Mouse (Mus musculus) limb, embryonic 11.5 days (tissue): ENCODE data around the gene Ptpn23. TPM values are rescaled to one million over a fixed set of nuclear protein-coding genes. Genes with fewer than 3 reads are reported as not detected.

ENCODE experiments used
- ATAC-seq: fragments of 200-750 bp; cut with Nextera tagmentation; 2 replicates; pipeline ENCODE4 v1.8.0; 2017; ENCODE audit warnings: low read depth; ENCODE audit not compliant: insufficient number of reproducible peaks, low FRiP score, low TSS enrichment
- DNase-seq: peaks from one replicate; pipeline ENCODE4 v3.0.0-alpha.2; 2015; ENCODE audit warnings: low spot score
- H3K27ac ChIP-seq: fragments of 300-500 bp; sonication (generic); replicated peaks from 2 replicates; pipeline ENCODE4 v1.5.1; 2014; ENCODE audit warnings: low read depth, mild to moderate bottlenecking, low read length
- H3K27me3 ChIP-seq: fragments of 300-500 bp; sonication (generic); 2 replicates; pipeline ENCODE4 v1.6.1; 2014; ENCODE audit warnings: mild to moderate bottlenecking, low read length, mixed read lengths; ENCODE audit not compliant: control insufficient read depth, insufficient read depth
- H3K36me3 ChIP-seq: fragments of 300-500 bp; sonication (generic); 2 replicates; pipeline ENCODE4 v1.6.1; 2014; ENCODE audit warnings: mild to moderate bottlenecking, low read length, moderate library complexity, mixed read lengths; ENCODE audit not compliant: control insufficient read depth, insufficient read depth
- H3K4me1 ChIP-seq: fragments of 300-500 bp; sonication (generic); 2 replicates; pipeline ENCODE4 v1.6.1; 2014; ENCODE audit warnings: low read length, mixed read lengths; ENCODE audit not compliant: control insufficient read depth, insufficient read depth
- H3K4me2 ChIP-seq: fragments of 300-500 bp; sonication (generic); 2 replicates; pipeline ENCODE4 v1.6.1; 2014; ENCODE audit warnings: low read depth, mild to moderate bottlenecking, moderate library complexity; ENCODE audit not compliant: severe bottlenecking
- H3K4me3 ChIP-seq: fragments of 300-500 bp; sonication (generic); 2 replicates; pipeline ENCODE4 v1.5.1; 2014; ENCODE audit warnings: low read depth, low read length
- H3K9ac ChIP-seq: fragments of 300-500 bp; sonication (generic); 2 replicates; pipeline ENCODE4 v1.6.1; 2014; ENCODE audit warnings: mild to moderate bottlenecking, low read length
- H3K9me3 ChIP-seq: fragments of 300-500 bp; sonication (generic); 2 replicates; pipeline ENCODE4 v1.6.1; 2016; ENCODE audit warnings: low read length; ENCODE audit not compliant: control insufficient read depth
- WGBS: fragments of 180-500 bp; shearing (Covaris S2); extraction: QIAGEN DNeasy Blood & Tissue Kit; methylation state at CpG from one replicate; pipeline ENCODE4 v1.1.7; 2014; 5-methylcytosine and 5-hydroxymethylcytosine counted together
- polyA plus RNA-seq: library from polyadenylated mRNA; unstranded; fragments of >200 nt; fragmentation: Nextera tagmentation; extraction: Ambion mirVana; gene quantifications from 2 replicates; pipeline ENCODE4 v1.2.1, GENCODE M21; 2014

The Ptpn23 gene
- polyA plus RNA-seq, 1 experiment from 2014 or later: 16.6 TPM

DNA sequence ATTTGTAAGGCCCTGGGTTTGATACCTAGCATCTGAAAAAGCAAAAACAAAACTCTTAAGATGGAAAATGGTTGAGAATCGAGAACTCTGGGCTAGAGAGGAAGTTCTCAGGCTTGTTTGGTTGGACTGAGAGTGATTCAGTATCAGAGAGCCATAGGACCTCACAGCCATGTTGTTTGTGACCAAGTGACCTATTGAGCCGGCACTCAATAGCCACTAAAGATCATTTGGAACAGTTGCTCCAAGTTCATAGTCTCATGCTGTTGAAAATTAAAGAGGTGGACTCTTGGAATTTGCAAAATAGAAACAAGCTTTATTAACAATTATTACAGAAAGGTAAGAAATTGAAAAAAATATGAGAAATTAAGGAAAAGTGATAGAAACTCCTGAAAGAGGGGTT, 56.7 kb downstream of the Ptpn23 start:
- Histone ChIP-seq H3K27ac (no peak overlapping the region), H3K27me3 (no peaks in the 10 kb centered on the region), H3K4me2 (no peak overlapping the region), H3K36me3 (no peaks in the 10 kb centered on the region), H3K4me1 (no peaks in the 10 kb centered on the region), H3K4me3 (no peak overlapping the region), H3K9ac (no peak overlapping the region), H3K9me3 (no peaks in the 10 kb centered on the region)
- ATAC-seq (no peak), DNase-seq (no peak)
- 91% methylated on average over 2 of the region's 2 CpGs for WGBS

DNA sequence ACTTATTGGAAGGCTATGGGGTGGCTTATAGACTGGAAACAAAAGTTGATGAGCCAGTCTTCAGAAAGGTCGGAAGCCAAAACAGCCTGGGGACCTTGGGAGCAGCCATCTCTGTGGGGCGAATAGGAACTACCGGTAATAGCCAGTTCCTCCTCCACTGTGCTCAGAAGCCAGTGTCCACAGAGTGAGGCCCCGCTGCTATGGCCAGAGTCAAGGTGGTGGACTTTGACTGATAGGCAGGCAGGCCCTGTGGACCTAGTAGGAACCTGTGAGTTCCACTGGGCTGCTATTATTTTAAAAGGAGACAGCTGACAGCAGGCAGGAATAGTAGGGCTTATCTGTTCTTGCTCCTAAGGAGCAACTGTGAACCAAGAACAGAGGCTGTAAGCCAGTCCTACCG, 57.4 kb downstream of the Ptpn23 start:
- WGBS: 81% methylated on average over 5 of the region's 5 CpGs
- DNase-seq (no peak), ATAC-seq (no peak)
- H3K4me3 ChIP-seq: no peak overlapping the region
- no peak overlapping the region for H3K4me2 ChIP-seq
- no peaks in the 10 kb centered on the region for H3K27me3 ChIP-seq
- no peak overlapping the region for H3K9ac ChIP-seq
- H3K27ac ChIP-seq: no peak overlapping the region
- H3K36me3 ChIP-seq: no peaks in the 10 kb centered on the region
- no peaks in the 10 kb centered on the region for H3K9me3 ChIP-seq
- no peaks in the 10 kb centered on the region for H3K4me1 ChIP-seq

DNA sequence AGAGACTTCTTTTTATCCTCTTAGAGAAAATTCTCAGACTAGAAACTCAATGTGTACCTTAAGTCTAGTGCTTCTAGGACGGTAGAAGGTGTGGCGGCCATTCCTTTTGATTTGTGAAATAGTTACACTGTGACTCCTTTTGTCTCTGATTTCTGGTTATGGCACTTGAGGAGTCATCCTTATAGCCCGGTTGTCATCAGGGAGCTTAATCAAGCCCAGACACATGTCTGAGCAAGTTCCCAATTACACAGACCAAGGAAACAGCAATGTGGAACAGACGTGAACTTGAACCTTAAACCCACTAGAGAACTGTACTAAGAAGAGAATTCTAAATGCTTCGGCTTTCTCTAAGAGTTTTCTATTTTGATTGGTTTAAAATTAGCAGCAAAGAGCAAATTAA, 57.8 kb downstream of the Ptpn23 start:
- Histone ChIP-seq H3K4me2 (no peak overlapping the region), H3K36me3 (no peaks in the 10 kb centered on the region), H3K9me3 (no peaks in the 10 kb centered on the region), H3K27ac (no peak overlapping the region), H3K9ac (no peak overlapping the region), H3K4me1 (no peaks in the 10 kb centered on the region), H3K27me3 (no peaks in the 10 kb centered on the region), H3K4me3 (no peak overlapping the region)
- ATAC-seq: no peak
- 80% methylated on average over 5 of the region's 5 CpGs for WGBS
- DNase-seq: no peak

- no peaks in the 10 kb centered on the region for H3K27me3 ChIP-seq
- H3K4me3 ChIP-seq: no peak overlapping the region
- ATAC-seq: no peak
- no peak overlapping the region for H3K4me2 ChIP-seq
- no peak overlapping the region for H3K9ac ChIP-seq
- H3K36me3 ChIP-seq: no peaks in the 10 kb centered on the region
- 87% methylated on average over 4 of the region's 4 CpGs for WGBS
- H3K4me1 ChIP-seq: no peaks in the 10 kb centered on the region
- H3K9me3 ChIP-seq: no peaks in the 10 kb centered on the region
- H3K27ac ChIP-seq: no peak overlapping the region
- no peak for DNase-seq
These were observed 59.1 kb downstream of the Ptpn23 start for GRCm38 (mm10) chr9:110348899-110349298.

- Histone ChIP-seq H3K27me3 (no peaks in the 10 kb centered on the region), H3K27ac (no peak overlapping the region), H3K9me3 (no peaks in the 10 kb centered on the region), H3K9ac (no peak overlapping the region), H3K4me2 (no peak overlapping the region), H3K4me1 (no peaks in the 10 kb centered on the region), H3K36me3 (no peaks in the 10 kb centered on the region), H3K4me3 (no peak overlapping the region)
- no peak for DNase-seq
- WGBS: 31% methylated on average over 7 of the region's 7 CpGs
- no peak for ATAC-seq
These were observed 62.8 kb downstream of the Ptpn23 start for GRCm38 (mm10) chr9:110345057-110345739.

GRCm38 (mm10) chr9:110343805-110344204, 64.2 kb downstream of the Ptpn23 start:
- 66% methylated on average over 6 of the region's 6 CpGs for WGBS
- Histone ChIP-seq H3K27me3 (no peaks in the 10 kb centered on the region), H3K4me2 (no peak overlapping the region), H3K4me1 (no peaks in the 10 kb centered on the region), H3K36me3 (no peaks in the 10 kb centered on the region), H3K9ac (no peak overlapping the region), H3K4me3 (no peak overlapping the region), H3K27ac (no peak overlapping the region), H3K9me3 (no peaks in the 10 kb centered on the region)
- DNase-seq: no peak
- no peak for ATAC-seq

GRCm38 (mm10) chr9:110342008-110342407, 66.0 kb downstream of the Ptpn23 start:
- no peaks in the 10 kb centered on the region for H3K27me3 ChIP-seq
- no peak overlapping the region for H3K4me2 ChIP-seq
- H3K4me1 ChIP-seq: no peaks in the 10 kb centered on the region
- no peaks in the 10 kb centered on the region for H3K9me3 ChIP-seq
- no peak overlapping the region for H3K9ac ChIP-seq
- H3K36me3 ChIP-seq: no peaks in the 10 kb centered on the region
- no peak for ATAC-seq
- H3K4me3 ChIP-seq: no peak overlapping the region
- DNase-seq: no peak
- 70% methylated on average over 8 of the region's 8 CpGs for WGBS
- no peak overlapping the region for H3K27ac ChIP-seq

GRCm38 (mm10) chr9:110340037-110340750, 67.8 kb downstream of the Ptpn23 start:
- Histone ChIP-seq H3K9ac (no peak overlapping the region), H3K4me1 (no peaks in the 10 kb centered on the region), H3K27me3 (no peaks in the 10 kb centered on the region), H3K27ac (no peak overlapping the region), H3K36me3 (no peaks in the 10 kb centered on the region), H3K4me2 (no peak overlapping the region), H3K4me3 (no peak overlapping the region), H3K9me3 (no peaks in the 10 kb centered on the region)
- ATAC-seq (no peak), DNase-seq (no peak)
- 87% methylated on average over 5 of the region's 5 CpGs for WGBS
